Mouse (Mus musculus): Measurements from ENCODE around the gene Ppcdc. TPM values are rescaled to one million over a fixed set of nuclear protein-coding genes. Genes with fewer than 3 reads are reported as not detected.

The Ppcdc gene
- polyA plus RNA-seq, 1 experiment, result 4.0 TPM

DNA sequence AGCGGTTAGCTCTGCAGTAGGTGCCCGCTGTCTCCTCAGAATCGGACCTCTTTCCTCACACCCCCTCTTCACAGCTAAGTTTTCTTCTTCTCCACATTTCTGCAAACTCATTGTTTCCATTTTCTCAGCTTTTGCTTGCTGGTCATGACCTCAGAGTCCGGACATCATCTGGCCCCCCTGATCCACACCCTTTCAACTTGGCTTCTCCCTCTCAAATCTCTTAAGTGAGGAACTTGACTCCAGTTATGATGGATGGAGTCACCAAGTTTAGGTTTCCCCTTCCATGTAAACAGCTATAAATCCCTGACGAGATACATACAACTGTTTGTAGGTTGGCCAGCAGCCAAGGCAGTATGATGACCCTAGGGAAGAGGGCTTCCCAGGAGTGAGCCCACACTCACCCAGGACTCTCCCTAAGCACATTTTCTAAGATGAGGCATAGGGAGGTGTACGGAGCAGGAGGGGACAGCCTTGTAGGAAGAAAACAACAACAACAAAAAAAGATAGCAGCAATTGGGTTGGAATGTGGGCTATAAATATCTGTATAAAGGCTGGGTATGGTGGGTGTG, 96.9 kb downstream of the Ppcdc start:
- TF ChIP-seq GATA1 (IDR thresholded peaks at IDR 0.05; ENCODE audit: low read length), result no peak

DNA sequence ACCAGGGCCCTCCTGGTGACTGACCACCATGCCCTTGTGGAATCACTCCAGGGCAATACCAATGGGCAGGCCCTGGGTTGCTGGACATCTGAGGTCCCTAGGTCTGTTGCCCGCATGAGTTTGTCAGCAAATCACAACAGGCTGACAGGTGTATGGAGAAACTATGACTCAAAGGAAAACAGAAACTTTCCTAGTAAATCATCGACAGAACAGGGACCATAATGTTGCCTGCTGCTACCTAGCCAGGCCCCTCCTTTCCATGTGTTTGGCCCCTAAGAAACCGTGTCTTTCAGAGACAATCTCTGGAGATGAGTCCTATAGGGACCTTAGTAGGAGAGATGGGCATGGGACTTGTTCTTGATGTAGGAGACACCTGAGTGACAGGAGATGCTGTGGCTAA, 97.7 kb downstream of the Ppcdc start:
- TF ChIP-seq GATA1 (IDR thresholded peaks at IDR 0.05; ENCODE audit: low read length), result no peak

DNA sequence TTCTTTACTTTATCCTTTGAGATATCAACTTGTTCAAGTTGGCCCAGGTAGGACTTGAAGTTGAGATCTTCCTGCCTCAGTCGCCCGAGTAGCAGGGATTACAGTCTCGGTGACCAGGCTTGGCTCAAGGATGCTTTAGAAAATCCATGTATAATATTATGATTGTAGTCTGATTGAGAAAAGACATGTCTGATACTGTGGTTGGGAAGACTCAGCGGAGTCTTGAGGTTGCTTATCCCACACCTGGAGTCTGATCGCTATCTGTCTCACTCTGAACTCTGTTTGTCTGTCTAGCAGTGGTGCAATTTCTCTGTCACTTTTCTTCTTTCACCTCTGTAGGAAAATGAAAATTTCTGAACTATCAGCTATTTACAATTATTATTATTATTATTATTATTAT, 99.6 kb downstream of the Ppcdc start:
- no peak for TF ChIP-seq GATA1 (IDR thresholded peaks at IDR 0.05; ENCODE audit: low read length)

DNA sequence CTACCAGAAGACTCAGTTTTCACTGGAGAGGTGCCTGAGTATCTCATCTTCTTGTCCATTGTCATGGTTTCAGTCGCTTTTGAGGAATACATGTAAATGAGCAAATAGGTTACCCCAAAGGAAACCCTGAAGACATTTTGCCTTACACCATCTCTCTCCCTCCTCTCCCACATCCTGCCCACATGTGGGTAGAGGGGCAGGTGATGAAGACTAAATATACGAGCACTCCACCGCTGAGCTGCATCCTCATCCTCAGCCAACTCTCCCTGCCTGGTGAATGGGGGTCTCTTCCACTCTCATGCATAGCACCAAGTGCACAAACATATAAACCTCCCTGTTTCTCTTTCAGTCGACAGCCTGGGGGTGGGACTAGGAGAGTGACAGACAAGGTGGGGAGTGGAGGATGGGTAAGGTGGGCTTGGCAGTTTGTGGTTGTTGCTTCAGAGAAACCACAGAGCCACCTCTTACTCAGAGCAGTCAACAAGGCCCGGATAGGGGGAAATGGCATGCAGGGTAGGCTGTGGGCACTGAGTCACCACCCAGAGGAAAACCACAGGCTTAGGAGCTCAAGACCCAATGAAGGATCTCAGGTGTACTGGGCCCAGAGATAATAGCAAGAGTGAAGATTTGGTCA, 100.2 kb downstream of the Ppcdc start:
- TF ChIP-seq GATA1 (IDR thresholded peaks at IDR 0.05; ENCODE audit: low read length), result no peak

DNA sequence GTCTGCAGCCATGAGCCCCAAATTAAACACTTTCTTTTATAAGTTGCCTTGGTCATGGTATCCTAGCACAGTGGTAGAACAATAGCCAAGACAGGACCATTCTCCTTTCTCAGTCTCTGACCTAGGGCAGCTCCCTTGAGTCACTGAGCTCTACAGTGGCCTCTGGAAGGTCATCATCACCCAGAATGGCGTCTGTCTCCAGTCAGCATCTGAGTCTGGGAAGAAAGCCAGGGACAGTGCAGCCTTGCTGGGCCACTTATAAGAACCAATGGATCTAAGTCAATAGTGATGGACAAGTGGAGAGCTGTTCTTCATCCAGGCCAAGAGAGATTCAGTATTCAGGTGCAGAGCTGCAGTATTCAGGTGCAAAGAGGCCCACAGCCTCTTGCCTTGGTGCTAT, 101.2 kb downstream of the Ppcdc start:
- no peak for TF ChIP-seq GATA1 (IDR thresholded peaks at IDR 0.05; ENCODE audit: low read length)

Other genes with a start within 250 kb of the Ppcdc start
- not detected in 2 replicates for gene Trcg1, start 203.6 kb downstream of the Ppcdc start, polyA plus RNA-seq (2012)
- gene 1700017B05Rik, start 177.5 kb downstream of the Ppcdc start, polyA plus RNA-seq (2012), result 160 and 186 TPM in 2 replicates
- 0.10 and 0.11 TPM in 2 replicates for gene Scamp5, start 27.9 kb upstream of the Ppcdc start, polyA plus RNA-seq (2012)
- gene Rpp25, start 63.9 kb upstream of the Ppcdc start, polyA plus RNA-seq (2012), result 0.26 and 0.68 TPM in 2 replicates
- 549 and 806 TPM in 2 replicates for gene Cox5a, start 81.2 kb upstream of the Ppcdc start, polyA plus RNA-seq (2012)
- 27.5 and 37.6 TPM in 2 replicates for gene Fam219b, start 97.4 kb upstream of the Ppcdc start, polyA plus RNA-seq (2012)
- gene Mpi, start 112.6 kb upstream of the Ppcdc start, polyA plus RNA-seq (2012), result 1.5 and 3.1 TPM in 2 replicates
- gene Scamp2, start 120.8 kb upstream of the Ppcdc start, polyA plus RNA-seq (2012), result 3.8 and 21.2 TPM in 2 replicates
- gene Ulk3, start 149.3 kb upstream of the Ppcdc start, polyA plus RNA-seq (2012), result 4.9 and 5.4 TPM in 2 replicates
- gene Cplx3, start 166.2 kb upstream of the Ppcdc start, polyA plus RNA-seq (2012), result not detected in 2 replicates
- gene Lman1l, start 180.7 kb upstream of the Ppcdc start, polyA plus RNA-seq (2012), result not detected in 2 replicates
- 348 and 435 TPM in 2 replicates for gene Csk, start 213.5 kb upstream of the Ppcdc start, polyA plus RNA-seq (2012)
- not detected in 2 replicates for gene Cyp1a2, start 243.6 kb upstream of the Ppcdc start, polyA plus RNA-seq (2012)
- not detected in 2 replicates for gene Cyp1a1, start 247.8 kb upstream of the Ppcdc start, polyA plus RNA-seq (2012)

Data from G1E-ER4 (cell line).